Mouse (Mus musculus) monocyte, adult 2 months (primary cell): ENCODE results near the gene Pcp4.

Experiments
- DNase-seq, 2 experiments: peaks; one replicate each; pipeline ENCODE4 v3.0.0; 2022; ENCODE audit warnings: low spot score in 2 of 2, low read depth in 1 of 2

The Pcp4 gene

GRCm38 (mm10) chr16:96467445-96467844 is at the start of gene Pcp4:
Gene Pcp4 (plus strand): TSS chr16:96467606.
- peak in 1 of 2 experiments; percentile 10 for DNase-seq

- DNase-seq, result no peak
Measured at GRCm38 (mm10) chr16:96425044-96425443, 42.4 kb upstream of the Pcp4 start.

GRCm38 (mm10) chr16:96426671-96427070 is 40.7 kb upstream of the Pcp4 start:
- no peak for DNase-seq

- no peak for DNase-seq
Measured at GRCm38 (mm10) chr16:96429046-96429445, 38.4 kb upstream of the Pcp4 start.

GRCm38 (mm10) chr16:96433266-96433665 is 34.1 kb upstream of the Pcp4 start:
- DNase-seq, result no peak

GRCm38 (mm10) chr16:96434024-96434785 is 33.2 kb upstream of the Pcp4 start:
- DNase-seq, result no peak

GRCm38 (mm10) chr16:96438946-96439345 is 28.5 kb upstream of the Pcp4 start:
- DNase-seq, result no peak

- DNase-seq, result no peak
Measured at GRCm38 (mm10) chr16:96439682-96440081, 27.7 kb upstream of the Pcp4 start.

GRCm38 (mm10) chr16:96440871-96441270 is 26.5 kb upstream of the Pcp4 start:
- DNase-seq, result no peak

- DNase-seq, result no peak
Measured at GRCm38 (mm10) chr16:96441826-96442225, 25.6 kb upstream of the Pcp4 start.

GRCm38 (mm10) chr16:96443468-96443867 is 23.9 kb upstream of the Pcp4 start, which contains the start of gene Itgb2l:
Gene Itgb2l (minus strand): TSS chr16:96443619.
- DNase-seq, result no peak

GRCm38 (mm10) chr16:96450871-96451270 is 16.5 kb upstream of the Pcp4 start:
- DNase-seq, result peak in 1 of 2 experiments; percentile 3

- no peak for DNase-seq
Measured at GRCm38 (mm10) chr16:96454086-96454485, 13.3 kb upstream of the Pcp4 start.

- DNase-seq, result no peak
Measured at GRCm38 (mm10) chr16:96457612-96458011, 9.8 kb upstream of the Pcp4 start.

- no peak for DNase-seq
Measured at GRCm38 (mm10) chr16:96459356-96459755, 8.1 kb upstream of the Pcp4 start.

GRCm38 (mm10) chr16:96460788-96461187 is 6.6 kb upstream of the Pcp4 start:
- no peak for DNase-seq

- DNase-seq, result no peak
Measured at GRCm38 (mm10) chr16:96468011-96468410, 605 bp downstream of the Pcp4 start.

- no peak for DNase-seq
Measured at GRCm38 (mm10) chr16:96468698-96469097, 1.3 kb downstream of the Pcp4 start.

GRCm38 (mm10) chr16:96469640-96470039 is 2.2 kb downstream of the Pcp4 start:
- DNase-seq, result no peak

- no peak for DNase-seq
Measured at GRCm38 (mm10) chr16:96472361-96472760, 5.0 kb downstream of the Pcp4 start.

GRCm38 (mm10) chr16:96472816-96473215 is 5.4 kb downstream of the Pcp4 start:
- no peak for DNase-seq

GRCm38 (mm10) chr16:96474185-96474584 is 6.8 kb downstream of the Pcp4 start:
- no peak for DNase-seq

GRCm38 (mm10) chr16:96481791-96482190 is 14.4 kb downstream of the Pcp4 start:
- DNase-seq, result no peak
